Mouse (Mus musculus): ENCODE results near the gene Olfr1086.
"Not testable (repeated sequence)": the region's sequence is repeated elsewhere in the genome, so short reads cannot be mapped to it uniquely, and the experiment has no call there.

Gene Olfr1086

GRCm38 (mm10) chr2:86679992-86680391, at the start of gene Olfr1086:
Gene Olfr1086, minus strand, starts transcription at chr2:86680092.
- DNase-seq (ENCODE audit: low spot score in 2 of 2): no peak

- no peak for DNase-seq (ENCODE audit: low spot score in 2 of 2)
Measured at GRCm38 (mm10) chr2:86698295-86698694, 18.4 kb upstream of the Olfr1086 start, which contains the start of gene Olfr1087. Gene Olfr1087, minus strand, starts transcription at chr2:86698395.

- DNase-seq (ENCODE audit: low spot score in 2 of 2): no peak
Measured at GRCm38 (mm10) chr2:86661919-86662318, 18.0 kb downstream of the Olfr1086 start, which contains the start of gene Olfr1085. Gene Olfr1085, minus strand, starts transcription at chr2:86662019.

- DNase-seq (ENCODE audit: low spot score in 2 of 2): not testable (repeated sequence)
Measured at GRCm38 (mm10) chr2:86639625-86640024, 40.3 kb downstream of the Olfr1086 start, which contains the start of gene Olfr1084. Gene Olfr1084, minus strand, starts transcription at chr2:86639725.

Measured in frontal cortex, postnatal 14 days (tissue).